Mouse (Mus musculus) embryonic facial prominence, embryonic 11.5 days (tissue): ENCODE results near the gene Utp11. TPM values are rescaled to one million over a fixed set of nuclear protein-coding genes. Genes with fewer than 3 reads are reported as not detected.
"Not testable (repeated sequence)": the region's sequence is repeated elsewhere in the genome, so short reads cannot be mapped to it uniquely, and the experiment has no call there.

Source experiments
- ATAC-seq: fragments of 200-750 bp; cut with Nextera tagmentation; replicated peaks from 2 replicates; pipeline ENCODE4 v1.8.0; 2017; ENCODE audit warnings: low read depth; ENCODE audit not compliant: insufficient number of reproducible peaks, low FRiP score, low TSS enrichment
- DNase-seq: peaks from one replicate; pipeline ENCODE4 v3.0.0-alpha.2; 2015; ENCODE audit warnings: low spot score
- H3K27ac ChIP-seq: fragments of 300-500 bp; sonication (generic); replicated peaks from 2 replicates; pipeline ENCODE4 v1.5.1; 2014; ENCODE audit warnings: mild to moderate bottlenecking, low read depth, low read length, control low read depth
- H3K27me3 ChIP-seq: fragments of 300-500 bp; sonication (generic); 2 replicates; pipeline ENCODE4 v1.6.1; 2014; ENCODE audit warnings: mild to moderate bottlenecking, low read length, moderate library complexity, mixed read lengths; ENCODE audit not compliant: control insufficient read depth, insufficient read depth
- H3K36me3 ChIP-seq: fragments of 300-500 bp; sonication (generic); replicated peaks from 2 replicates; pipeline ENCODE4 v1.6.1; 2014; ENCODE audit warnings: low read depth, mild to moderate bottlenecking, low read length, moderate library complexity, mixed read lengths; ENCODE audit not compliant: control insufficient read depth, insufficient read depth
- H3K4me1 ChIP-seq: fragments of 300-500 bp; sonication (generic); 2 replicates; pipeline ENCODE4 v1.6.1; 2014; ENCODE audit warnings: low read length, mixed read lengths; ENCODE audit not compliant: control insufficient read depth, insufficient read depth
- H3K4me2 ChIP-seq: fragments of 300-500 bp; sonication (generic); 2 replicates; pipeline ENCODE4 v1.6.1; 2014; ENCODE audit warnings: low read depth, mild to moderate bottlenecking, control low read depth, low read length, moderate library complexity
- H3K4me3 ChIP-seq: fragments of 300-500 bp; sonication (generic); 2 replicates; pipeline ENCODE4 v1.5.1; 2014; ENCODE audit warnings: low read depth, low read length, control low read depth
- H3K9ac ChIP-seq: fragments of 300-500 bp; sonication (generic); replicated peaks from 2 replicates; pipeline ENCODE4 v1.6.1; 2014; ENCODE audit warnings: mild to moderate bottlenecking, control low read depth, low read length
- H3K9me3 ChIP-seq: fragments of 300-500 bp; sonication (generic); replicated peaks from 2 replicates; pipeline ENCODE4 v1.6.1; 2016; ENCODE audit warnings: mild to moderate bottlenecking, low read length, inconsistent platforms, mixed read lengths; ENCODE audit not compliant: control insufficient read depth
- WGBS: fragments of 180-500 bp; shearing (Covaris S2); extraction: QIAGEN DNeasy Blood & Tissue Kit; methylation state at CpG from one replicate; pipeline ENCODE4 v1.1.7; 2014; 5-methylcytosine and 5-hydroxymethylcytosine counted together
- polyA plus RNA-seq: library from polyadenylated mRNA; unstranded; fragments of >200 nt; fragmentation: Nextera tagmentation; extraction: Ambion mirVana; gene quantifications from 2 replicates; pipeline ENCODE4 v1.2.1, GENCODE M21; 2014

The Utp11 gene
- polyA plus RNA-seq, 1 experiment from 2014 or later: 90.3 TPM

DNA sequence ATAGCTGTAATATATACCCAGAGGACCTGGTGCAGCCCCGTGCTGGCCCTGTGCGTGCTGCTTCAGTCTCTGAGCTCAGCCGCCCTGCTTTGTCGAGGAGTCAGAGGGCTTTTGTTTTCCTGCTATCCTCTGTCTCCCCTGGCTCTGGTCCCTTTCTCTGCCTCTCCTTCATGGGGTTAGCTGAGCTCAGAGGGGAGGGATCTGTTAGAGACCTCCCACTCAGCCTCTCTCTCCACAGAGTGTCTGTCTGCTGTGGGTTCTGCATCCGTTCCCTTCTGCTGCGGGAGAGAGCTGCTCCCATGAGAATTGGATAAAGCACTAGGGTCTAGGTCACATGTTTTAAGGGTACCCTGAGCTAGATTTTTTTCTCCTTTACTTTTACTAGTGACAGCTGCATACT, 32.7 kb upstream of the Utp11 start:
- Histone ChIP-seq H3K9ac (no peak overlapping the region), H3K4me3 (no peak overlapping the region), H3K27ac (no peak overlapping the region), H3K9me3 (no peaks in the 10 kb centered on the region), H3K4me2 (no peak overlapping the region), H3K27me3 (no peaks in the 10 kb centered on the region), H3K4me1 (no peaks in the 10 kb centered on the region), H3K36me3 (peaks cover 18% of the 10 kb centered on the region)
- ATAC-seq (no peak), DNase-seq (no peak)
- WGBS: 90% methylated on average over 6 of the region's 6 CpGs

- ATAC-seq (no peak), DNase-seq (no peak)
- no peaks in the 10 kb centered on the region for H3K9me3 ChIP-seq
- no peak overlapping the region for H3K4me2 ChIP-seq
- H3K9ac ChIP-seq: no peak overlapping the region
- H3K4me1 ChIP-seq: no peaks in the 10 kb centered on the region; the same call in 1 of the 2 replicates
- no peak overlapping the region for H3K27ac ChIP-seq
- no peaks in the 10 kb centered on the region for H3K27me3 ChIP-seq
- peaks cover 12% of the 10 kb centered on the region for H3K36me3 ChIP-seq
- no peak overlapping the region for H3K4me3 ChIP-seq
- WGBS: 92% methylated on average over 4 of the region's 4 CpGs
Measured at GRCm38 (mm10) chr4:124719101-124719500, 25.7 kb upstream of the Utp11 start.

DNA sequence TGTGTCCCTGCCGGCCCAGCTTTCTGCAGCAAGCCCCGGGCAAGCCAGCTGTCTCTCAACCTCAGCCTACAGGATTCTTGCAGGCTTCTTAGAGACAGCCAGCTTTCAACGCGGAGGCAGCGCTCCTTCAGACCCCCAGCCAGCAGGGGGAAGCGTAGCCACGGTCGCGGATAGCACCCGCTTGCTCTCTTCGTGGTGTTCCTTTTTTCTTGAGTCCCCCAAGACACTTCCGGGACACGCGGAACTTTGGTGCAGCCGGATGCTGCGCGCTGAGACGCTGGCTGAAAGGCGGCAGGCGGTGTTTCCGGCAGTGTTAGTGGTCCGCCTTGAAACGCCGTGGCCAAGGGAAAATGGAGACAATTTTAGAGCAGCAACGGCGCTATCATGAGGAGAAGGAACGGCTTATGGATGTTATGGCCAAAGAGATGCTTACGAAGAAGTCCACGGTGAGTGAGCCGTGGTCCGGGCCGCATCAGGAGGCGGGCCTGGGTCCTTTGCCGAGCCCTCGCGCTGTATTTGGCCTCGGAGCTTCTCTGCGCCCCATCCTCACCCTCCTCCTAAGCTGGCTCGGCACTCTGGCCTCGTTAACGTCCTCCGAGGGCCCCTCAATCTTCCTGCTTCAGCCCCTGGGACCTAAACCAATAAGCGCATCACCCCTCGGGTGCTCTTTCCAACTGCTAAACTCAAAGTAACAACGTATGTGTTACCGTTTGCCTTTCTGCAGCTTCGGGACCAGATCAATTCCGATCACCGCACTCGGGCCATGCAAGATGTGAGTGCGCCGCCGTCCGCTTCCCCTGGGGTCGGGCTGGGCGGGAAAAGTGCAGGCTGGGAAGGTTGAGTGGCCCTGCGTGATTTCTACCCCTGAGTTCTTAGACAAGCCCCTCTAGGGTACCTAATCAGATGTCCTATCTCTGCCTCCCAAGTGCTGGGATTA, 21.4 kb upstream of the Utp11 start, which contains the start of gene Sf3a3:
Gene Sf3a3, plus strand, starts transcription at position 232 of the 937 bp plus-strand sequence.
- DNase-seq (peak; percentile 97), ATAC-seq (peak; percentile 85)
- H3K9ac ChIP-seq: peak within 1 kb of the TSS; percentile 93
- under 1% methylated on average over 57 of the region's 57 CpGs for whole genome bisulfite sequencing
- peaks cover 8% of the 10 kb centered on the region for H3K36me3 ChIP-seq
- H3K27me3 ChIP-seq: no peaks in the 10 kb centered on the region
- H3K4me1 ChIP-seq: no peaks in the 10 kb centered on the region; the same call in 1 of the 2 replicates
- no peaks in the 10 kb centered on the region for H3K9me3 ChIP-seq
- peak within 1 kb of the TSS; percentile 87 for H3K4me2 ChIP-seq
- H3K27ac ChIP-seq: no peak within 1 kb of the TSS; the same call in 1 of the 2 replicates
- peak within 1 kb of the TSS; percentile 96 for H3K4me3 ChIP-seq

DNA sequence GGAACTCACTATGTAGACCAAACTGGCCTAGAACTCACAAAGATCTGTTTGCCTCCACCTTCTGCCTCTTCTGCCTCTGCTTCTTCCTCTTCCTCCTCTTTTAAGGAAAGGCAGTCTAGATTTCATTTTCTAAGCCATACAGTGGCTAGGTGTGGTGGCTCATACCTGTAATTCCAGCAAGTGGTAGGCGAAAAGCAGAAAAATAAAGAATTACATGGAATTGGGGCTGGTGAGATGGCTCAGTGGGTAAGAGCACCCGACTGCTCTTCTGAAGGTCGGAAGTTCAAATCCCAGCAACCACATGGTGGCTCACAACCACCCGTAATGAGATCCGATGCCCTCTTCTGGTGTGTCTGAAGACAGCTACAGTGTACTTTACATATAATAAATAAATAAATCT, 20.4 kb upstream of the Utp11 start:
- not testable (repeated sequence) for H3K27me3 ChIP-seq, H3K4me3 ChIP-seq, H3K4me1 ChIP-seq, H3K27ac ChIP-seq, ATAC-seq, DNase-seq, H3K36me3 ChIP-seq, H3K9ac ChIP-seq, H3K4me2 ChIP-seq, H3K9me3 ChIP-seq
- 71% methylated on average over 4 of the region's 5 CpGs for WGBS

DNA sequence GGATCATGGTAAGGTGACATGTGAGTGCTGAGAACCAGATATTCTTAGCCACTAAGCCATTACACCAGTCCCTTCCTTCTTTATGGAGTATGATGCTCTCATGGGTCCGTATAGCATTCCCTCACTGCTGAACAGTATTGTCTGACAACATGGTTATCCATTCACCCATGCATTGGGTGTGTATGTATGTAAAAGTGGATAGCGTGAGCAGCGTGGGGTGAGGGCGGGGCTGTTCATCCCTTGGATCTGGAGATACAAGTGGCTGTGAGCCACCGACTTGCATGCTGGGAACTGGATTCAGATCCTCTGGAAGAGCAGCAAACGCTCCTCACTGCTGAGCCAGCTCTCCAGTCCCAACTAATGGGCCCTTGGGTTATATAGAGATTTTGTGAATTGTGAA, 19.2 kb upstream of the Utp11 start:
- Histone ChIP-seq H3K27ac (no peak overlapping the region), H3K9me3 (no peaks in the 10 kb centered on the region), H3K9ac (no peak overlapping the region), H3K4me1 (no peaks in the 10 kb centered on the region; the same call in 1 of the 2 replicates), H3K27me3 (no peaks in the 10 kb centered on the region), H3K4me3 (no peak overlapping the region), H3K4me2 (no peak overlapping the region), H3K36me3 (peaks cover 3% of the 10 kb centered on the region; the same call in 1 of the 2 replicates)
- WGBS: 83% methylated on average over 6 of the region's 6 CpGs
- ATAC-seq (no peak), DNase-seq (no peak)

DNA sequence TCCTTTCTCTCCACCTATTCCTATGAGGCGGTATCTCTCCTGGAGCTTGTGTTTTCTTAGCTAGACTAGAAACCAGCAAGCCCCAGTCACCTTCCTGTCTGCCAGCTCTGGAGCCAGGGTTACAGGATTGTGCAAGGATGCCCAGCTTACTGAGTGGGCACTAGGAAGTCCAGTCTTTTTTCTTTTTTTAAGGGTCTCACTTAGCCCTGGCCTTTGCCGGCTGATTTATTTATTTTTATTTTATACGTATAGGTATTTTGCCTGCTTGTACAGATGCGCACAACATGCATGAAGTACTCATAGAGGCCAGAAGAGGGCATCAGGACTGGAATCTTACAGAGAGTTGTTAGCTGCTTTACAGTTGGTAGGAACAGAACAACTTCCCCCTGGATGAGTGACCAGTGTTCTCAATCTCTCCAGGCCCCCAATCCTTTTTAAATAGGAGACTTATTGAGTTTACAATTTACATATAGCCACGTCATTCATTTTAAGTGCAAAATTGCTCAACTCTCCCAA, 17.4 kb upstream of the Utp11 start:
- ATAC-seq (no peak), DNase-seq (peak; percentile 76)
- H3K36me3 ChIP-seq: peaks cover 4% of the 10 kb centered on the region; the same call in 1 of the 2 replicates
- no peaks in the 10 kb centered on the region for H3K27me3 ChIP-seq
- no peak overlapping the region for H3K4me3 ChIP-seq
- 10% methylated on average over 5 of the region's 5 CpGs for WGBS
- H3K27ac ChIP-seq: no peak overlapping the region
- no peaks in the 10 kb centered on the region for H3K9me3 ChIP-seq
- H3K4me1 ChIP-seq: no peaks in the 10 kb centered on the region
- H3K4me2 ChIP-seq: no peak overlapping the region
- H3K9ac ChIP-seq: no peak overlapping the region

- WGBS: 2% methylated on average over 18 of the region's 18 CpGs
- H3K9me3 ChIP-seq: no peaks in the 10 kb centered on the region
- H3K4me3 ChIP-seq: 0 out of 2 replicates have a peak overlapping the region, but pooled peaks have one; percentile 7
- H3K27me3 ChIP-seq: no peaks in the 10 kb centered on the region
- H3K27ac ChIP-seq: peak overlapping the region; percentile 96
- H3K9ac ChIP-seq: peak overlapping the region; percentile 36
- DNase-seq (peak; percentile 70), ATAC-seq (no peak)
- H3K4me1 ChIP-seq: peaks cover 6% of the 10 kb centered on the region
- peaks cover 6% of the 10 kb centered on the region for H3K36me3 ChIP-seq
- H3K4me2 ChIP-seq: peak overlapping the region; percentile 44
Measured at GRCm38 (mm10) chr4:124709961-124710446, 16.6 kb upstream of the Utp11 start.
